30 mouse cellular contexts compared by ENCODE assay signal in genomic region chr7:19078732-19079131, GRCm38 (mm10). TPM values are rescaled to one million over a fixed set of nuclear protein-coding genes. Genes with fewer than 3 reads are reported as not detected.
A peak's percentile ranks its signal among the peaks of the same experiment; 100 is the strongest.
DNase-seq lines count a peak whose midpoint lies in the region; ATAC-seq and TF ChIP-seq lines count a peak whose summit lies in the region.
"Had no signal": no experiment of that assay in that cellular context is flagged by ENCODE, and none has a peak within 500 bp of the region (broad histone marks: within the 10 kb centered on the region; RNA-seq: fewer than 3 reads in every experiment).

No protein-coding gene starts in this region.

- no peaks in the 10 kb centered on the region for H3K27me3 ChIP-seq in heart, embryonic 13.5 days (replicated peaks)
- no peaks in the 10 kb centered on the region for H3K27me3 ChIP-seq in heart, adult 2 months (ENCODE audit: control insufficient read depth, insufficient read depth, low read length)
- no peaks in the 10 kb centered on the region for H3K27me3 ChIP-seq in liver, adult 2 months (ENCODE audit: control insufficient read depth, insufficient read depth, low read length)
- H3K27me3 ChIP-seq: forebrain, embryonic 15.5 days; midbrain, embryonic 12.5 days had no signal

- no peak for TF ChIP-seq CTCF in heart, adult 2 months (IDR thresholded peaks at IDR 0.05)
- no peak for TF ChIP-seq CTCF in liver, adult 2 months (IDR thresholded peaks at IDR 0.05; ENCODE audit: low read depth, low read length)

- DNase-seq in adrenal gland, adult 2 months = peak; percentile 34
- DNase-seq in adrenal gland, adult 8-10 months = no peak
- no peak for DNase-seq in heart, adult 2 months
- no peak for DNase-seq in liver, adult 2 months (ENCODE audit: extremely low read depth, low read depth, low spot score)
- DNase-seq in liver = no peak
- DNase-seq in urinary bladder, postnatal 10 days (ENCODE audit: low spot score) = no peak
- DNase-seq: adrenal gland, postnatal 25 days; cerebellum, adult 18-20 months; kidney, adult 9 months; kidney, postnatal 14 days; layer of hippocampus, adult 9-11 months; liver, embryonic 13.5 days; lung, adult 18-20 months; thymus, postnatal 14 days had no signal

- ATAC-seq in heart, embryonic 13.5 days (ENCODE audit: extremely low read depth, insufficient number of reproducible peaks, low FRiP score, low TSS enrichment) = no peak
- ATAC-seq: forebrain, embryonic 15.5 days; intestine, embryonic 16.5 days; lung, postnatal 0 days had no signal

- 0 out of 2 replicates have a peak overlapping the region, but pooled peaks have one; percentile 25 for H3K9ac ChIP-seq in heart, embryonic 13.5 days
- no peak overlapping the region for H3K9ac ChIP-seq in heart, adult 2 months (ENCODE audit: low read depth, low read length)
- H3K9ac ChIP-seq in liver, adult 2 months (ENCODE audit: low read depth, low read length) = no peak overlapping the region
- H3K9ac ChIP-seq: forebrain, embryonic 15.5 days; midbrain, embryonic 12.5 days had no signal

- H3K4me2 ChIP-seq in heart, embryonic 13.5 days = no peak overlapping the region
- H3K4me2 ChIP-seq: forebrain, embryonic 15.5 days had no signal

- no peaks in the 10 kb centered on the region for H3K79me2 ChIP-seq in heart, adult 2 months (replicated peaks; ENCODE audit: control insufficient read depth, insufficient read depth, low read length)
- H3K79me2 ChIP-seq in liver, adult 2 months (ENCODE audit: control insufficient read depth, insufficient read depth, low read length) = no peaks in the 10 kb centered on the region

- H3K4me3 ChIP-seq in heart, embryonic 13.5 days = no peak overlapping the region
- H3K4me3 ChIP-seq in heart, adult 2 months = no peak overlapping the region
- H3K4me3 ChIP-seq in liver, adult 2 months (ENCODE audit: insufficient read depth, low read depth, low read length) = no peak overlapping the region
- H3K4me3 ChIP-seq: erythroblast, embryonic 14.5 days; midbrain, embryonic 12.5 days had no signal

- H3K9me3 ChIP-seq in heart, embryonic 13.5 days = no peaks in the 10 kb centered on the region
- H3K9me3 ChIP-seq: forebrain, embryonic 15.5 days; G1E; liver, embryonic 13.5 days; midbrain, embryonic 12.5 days had no signal

- no peak overlapping the region for H3K27ac ChIP-seq in heart, embryonic 13.5 days (replicated peaks)
- H3K27ac ChIP-seq in heart, adult 2 months = no peak overlapping the region
- H3K27ac ChIP-seq in liver, adult 2 months (replicated peaks; ENCODE audit: insufficient read depth, low read depth, low read length) = peak overlapping the region; percentile 15; the same call in 1 of the 2 replicates
- H3K27ac ChIP-seq: forebrain, embryonic 15.5 days; liver, embryonic 13.5 days; midbrain, embryonic 12.5 days had no signal

- intact Hi-C loops in heart, adult 2 months (cut with DNase I) = no loop called here

- TF ChIP-seq EP300 in heart, adult 2 months (IDR thresholded peaks at IDR 0.05; ENCODE audit: insufficient read depth, low read depth, low read length) = no peak

- H3K4me1 ChIP-seq in heart, embryonic 13.5 days = peaks cover 53% of the 10 kb centered on the region
- H3K4me1 ChIP-seq in heart, adult 2 months (ENCODE audit: control insufficient read depth, insufficient read depth, low read length) = peaks cover 13% of the 10 kb centered on the region
- H3K4me1 ChIP-seq in liver, adult 2 months (ENCODE audit: control insufficient read depth, insufficient read depth, low read length) = peaks cover 10% of the 10 kb centered on the region

- 79% methylated on average over 3 of the region's 3 CpGs for WGBS in heart, embryonic 13.5 days
- WGBS in heart, adult 2 months = 63% methylated on average over 3 of the region's 3 CpGs
- WGBS in liver, adult 2 months = 86% methylated on average over 3 of the region's 3 CpGs

- TF ChIP-seq POLR2A in heart, adult 2 months (IDR thresholded peaks at IDR 0.05; ENCODE audit: insufficient read depth, low read depth, low read length) = no peak
- TF ChIP-seq POLR2A in liver, adult 2 months (IDR thresholded peaks at IDR 0.05; ENCODE audit: extremely low read depth, insufficient read depth, low read length) = no peak

- peaks cover 51% of the 10 kb centered on the region for H3K36me3 ChIP-seq in heart, embryonic 13.5 days
- peaks cover 3% of the 10 kb centered on the region for H3K36me3 ChIP-seq in heart, adult 2 months (ENCODE audit: control insufficient read depth, insufficient read depth, low read length)
- H3K36me3 ChIP-seq in liver, adult 2 months (ENCODE audit: control insufficient read depth, insufficient read depth, low read length) = no peaks in the 10 kb centered on the region

RNA-seq across cellular contexts. Expression of gene Dmwd, which starts 2.7 kb away (rescaled TPM):
- total RNA-seq in adrenal gland, adult 2 months (2021) = 10 to 100 TPM; 44.2 to 58.5 TPM
- 144 and 152 TPM in 2 replicates for polyA plus RNA-seq in adrenal gland, adult 2 months (2012; rRNA removed)
- 10 to 100 TPM; 54.9 to 74.1 (median 62.4) TPM for total RNA-seq in adrenal gland, adult 8-10 months (2022)
- 11.3 and 13.9 TPM in 2 replicates for polyA plus RNA-seq in heart, embryonic 13.5 days (2015; fragmentation: Nextera tagmentation; extraction: Ambion mirVana)
- 10 to 100 TPM; 47.8 to 54.9 TPM for total RNA-seq in heart, adult 2 months (2021)
- polyA plus RNA-seq in heart, adult 2 months (2012; rRNA removed) = 70.9 and 79.4 TPM in 2 replicates
- 4.5 and 6.7 TPM in 2 replicates for total RNA-seq in liver, adult 2 months (2014; rRNA removed)
- 29.4 and 35.7 TPM in 2 replicates for polyA plus RNA-seq in liver, adult 2 months (2012; rRNA removed)

RNA-seq across cellular contexts. Expression of gene Dmpk, which starts 4.9 kb away (rescaled TPM):
- 100 to 1,000 TPM; 130 to 142 TPM for total RNA-seq in adrenal gland, adult 2 months (2021)
- polyA plus RNA-seq in adrenal gland, adult 2 months (2012; rRNA removed) = 743 and 836 TPM in 2 replicates
- total RNA-seq in adrenal gland, adult 8-10 months (2022) = 100 to 1,000 TPM; 118 to 287 (median 209) TPM
- polyA plus RNA-seq in heart, embryonic 13.5 days (2015; fragmentation: Nextera tagmentation; extraction: Ambion mirVana) = 19.3 and 20.0 TPM in 2 replicates
- 100 to 1,000 TPM; 482 to 516 TPM for total RNA-seq in heart, adult 2 months (2021)
- polyA plus RNA-seq in heart, adult 2 months (2012; rRNA removed) = 1,225 and 1,460 TPM in 2 replicates
- 13.6 and 24.8 TPM in 2 replicates for total RNA-seq in liver, adult 2 months (2014; rRNA removed)
- polyA plus RNA-seq in liver, adult 2 months (2012; rRNA removed) = 60.0 and 76.4 TPM in 2 replicates

RNA-seq across cellular contexts. Expression of gene Six5, which starts 15.7 kb away (rescaled TPM):
- 10 to 100 TPM; 12.6 to 16.1 TPM for total RNA-seq in adrenal gland, adult 2 months (2021)
- polyA plus RNA-seq in adrenal gland, adult 2 months (2012; rRNA removed) = 77.3 and 86.0 TPM in 2 replicates
- total RNA-seq in adrenal gland, adult 8-10 months (2022) = 10 to 100 TPM; 16.8 to 27.8 (median 20.2) TPM
- polyA plus RNA-seq in heart, embryonic 13.5 days (2015; fragmentation: Nextera tagmentation; extraction: Ambion mirVana) = 5.9 and 6.0 TPM in 2 replicates
- total RNA-seq in heart, adult 2 months (2021) = 1 to 10 TPM; 7.1 to 8.2 TPM
- 26.0 and 29.8 TPM in 2 replicates for polyA plus RNA-seq in heart, adult 2 months (2012; rRNA removed)
- 1.8 and 2.3 TPM in 2 replicates for total RNA-seq in liver, adult 2 months (2014; rRNA removed)
- 5.2 and 8.7 TPM in 2 replicates for polyA plus RNA-seq in liver, adult 2 months (2012; rRNA removed)

RNA-seq across cellular contexts. Expression of gene Rsph6a, which starts 24.2 kb away (rescaled TPM):
- not detected for total RNA-seq in adrenal gland, adult 2 months (2021)
- polyA plus RNA-seq in adrenal gland, adult 2 months (2012; rRNA removed) = not detected in 2 replicates
- under 1 TPM in 1 of 4 experiments, not detected in 3; 0.24 TPM for total RNA-seq in adrenal gland, adult 8-10 months (2022)
- not detected in 2 replicates for polyA plus RNA-seq in heart, embryonic 13.5 days (2015; fragmentation: Nextera tagmentation; extraction: Ambion mirVana)
- not detected for total RNA-seq in heart, adult 2 months (2021)
- 0.06 TPM in 1 of 2 replicates, not detected in the other for polyA plus RNA-seq in heart, adult 2 months (2012; rRNA removed)
- total RNA-seq in liver, adult 2 months (2014; rRNA removed) = not detected in 2 replicates
- polyA plus RNA-seq in liver, adult 2 months (2012; rRNA removed) = not detected in 2 replicates
- total RNA-seq: adrenal gland, postnatal 25 days; common myeloid progenitor, adult 5-6 weeks; gastrocnemius, adult 18-20 months; gastrocnemius, postnatal 4 days; hematopoietic stem cell, adult 5-6 weeks had no signal
- polyA plus RNA-seq: embryonic facial prominence, embryonic 14.5 days; erythroblast, embryonic 14.5 days; forebrain, embryonic 15.5 days; heart, embryonic 16.5 days; intestine, embryonic 16.5 days; limb, embryonic 11.5 days; liver, embryonic 13.5 days; lung, postnatal 0 days; midbrain, embryonic 12.5 days; neural tube, embryonic 14.5 days; urinary bladder, adult 2 months had no signal

RNA-seq across cellular contexts. Expression of gene Gm4969, which starts 39.4 kb away (rescaled TPM):
- total RNA-seq in adrenal gland, adult 2 months (2021) = not detected
- polyA plus RNA-seq in adrenal gland, adult 2 months (2012; rRNA removed) = 0.04 TPM in 1 of 2 replicates, not detected in the other
- not detected for total RNA-seq in adrenal gland, adult 8-10 months (2022)
- polyA plus RNA-seq in heart, embryonic 13.5 days (2015; fragmentation: Nextera tagmentation; extraction: Ambion mirVana) = 1.2 and 2.1 TPM in 2 replicates
- not detected for total RNA-seq in heart, adult 2 months (2021)
- polyA plus RNA-seq in heart, adult 2 months (2012; rRNA removed) = 0.09 TPM in 1 of 2 replicates, not detected in the other
- total RNA-seq in liver, adult 2 months (2014; rRNA removed) = 0.09 TPM in 1 of 2 replicates, not detected in the other
- 0.02 TPM in 1 of 2 replicates, not detected in the other for polyA plus RNA-seq in liver, adult 2 months (2012; rRNA removed)
- total RNA-seq: gastrocnemius, adult 18-20 months had no signal
- polyA plus RNA-seq: erythroblast, embryonic 14.5 days; G1E had no signal
